Mouse (Mus musculus) midbrain, embryonic 14.5 days (tissue): ENCODE results near the gene Phgr1. TPM values are rescaled to one million over a fixed set of nuclear protein-coding genes. Genes with fewer than 3 reads are reported as not detected.
A peak's percentile ranks its signal among the peaks of the same experiment; 100 is the strongest.

Experiments used
- ATAC-seq: fragments of 200-750 bp; cut with Nextera tagmentation; 2 replicates; pipeline ENCODE4 v1.8.0; 2017; ENCODE audit warnings: moderate number of reproducible peaks, moderate library complexity; ENCODE audit not compliant: low FRiP score, low TSS enrichment
- DNase-seq: peaks from one replicate; pipeline ENCODE4 v3.0.0-alpha.2; 2015
- H3K27ac ChIP-seq: fragments of 300-500 bp; sonication (generic); replicated peaks from 2 replicates; pipeline ENCODE4 v1.5.1; 2014; ENCODE audit warnings: mild to moderate bottlenecking, low read depth, low read length, moderate library complexity
- H3K27me3 ChIP-seq: fragments of 300-500 bp; sonication (generic); 2 replicates; pipeline ENCODE4 v1.6.1; 2014; ENCODE audit warnings: low read length, control low read depth, mixed read lengths; ENCODE audit not compliant: control insufficient read depth, insufficient read depth
- H3K36me3 ChIP-seq: fragments of 300-500 bp; sonication (generic); 2 replicates; pipeline ENCODE4 v1.6.1; 2014; ENCODE audit warnings: low read length, control low read depth; ENCODE audit not compliant: control insufficient read depth, insufficient read depth
- H3K4me1 ChIP-seq: fragments of 300-500 bp; sonication (generic); 2 replicates; pipeline ENCODE4 v1.6.1; 2014; ENCODE audit warnings: mild to moderate bottlenecking, antibody characterized with exemption, low read length, control low read depth; ENCODE audit not compliant: control insufficient read depth, insufficient read depth
- H3K4me2 ChIP-seq: fragments of 300-500 bp; sonication (generic); 2 replicates; pipeline ENCODE4 v1.6.1; 2014; ENCODE audit warnings: mild to moderate bottlenecking, low read length, moderate library complexity
- H3K4me3 ChIP-seq: fragments of 300-500 bp; sonication (generic); replicated peaks from 2 replicates; pipeline ENCODE4 v1.5.1; 2014; ENCODE audit warnings: low read depth, low read length
- H3K9ac ChIP-seq: fragments of 300-500 bp; sonication (generic); replicated peaks from 2 replicates; pipeline ENCODE4 v1.6.1; 2014; ENCODE audit warnings: mild to moderate bottlenecking, low read length, moderate library complexity
- H3K9me3 ChIP-seq: fragments of 300-500 bp; sonication (generic); 2 replicates; pipeline ENCODE4 v1.6.1; 2016; ENCODE audit warnings: low read length, control low read depth, mixed read lengths; ENCODE audit not compliant: control insufficient read depth
- WGBS: fragments of 180-500 bp; shearing (Covaris S2); extraction: QIAGEN DNeasy Blood & Tissue Kit; methylation state at CpG from one replicate; pipeline ENCODE4 v1.1.7; 2014; 5-methylcytosine and 5-hydroxymethylcytosine counted together
- polyA plus RNA-seq: library from polyadenylated mRNA; unstranded; fragments of >200 nt; fragmentation: Nextera tagmentation; extraction: Ambion mirVana; gene quantifications from 2 replicates; pipeline ENCODE4 v1.2.1, GENCODE M21; 2014

The Phgr1 gene
- polyA plus RNA-seq, 1 experiment from 2014 or later = not detected

GRCm38 (mm10) chr2:118764875-118765274 is 7.7 kb upstream of the Phgr1 start:
- no peaks in the 10 kb centered on the region for H3K27me3 ChIP-seq
- no peak overlapping the region for H3K4me2 ChIP-seq
- no peak overlapping the region for H3K4me3 ChIP-seq
- H3K27ac ChIP-seq = no peak overlapping the region
- no peaks in the 10 kb centered on the region for H3K9me3 ChIP-seq
- 88% methylated on average over 5 of the region's 5 CpGs for WGBS
- H3K4me1 ChIP-seq = peaks cover 26% of the 10 kb centered on the region
- H3K36me3 ChIP-seq = no peaks in the 10 kb centered on the region
- DNase-seq (no peak), ATAC-seq (no peak)
- H3K9ac ChIP-seq = no peak overlapping the region

DNA sequence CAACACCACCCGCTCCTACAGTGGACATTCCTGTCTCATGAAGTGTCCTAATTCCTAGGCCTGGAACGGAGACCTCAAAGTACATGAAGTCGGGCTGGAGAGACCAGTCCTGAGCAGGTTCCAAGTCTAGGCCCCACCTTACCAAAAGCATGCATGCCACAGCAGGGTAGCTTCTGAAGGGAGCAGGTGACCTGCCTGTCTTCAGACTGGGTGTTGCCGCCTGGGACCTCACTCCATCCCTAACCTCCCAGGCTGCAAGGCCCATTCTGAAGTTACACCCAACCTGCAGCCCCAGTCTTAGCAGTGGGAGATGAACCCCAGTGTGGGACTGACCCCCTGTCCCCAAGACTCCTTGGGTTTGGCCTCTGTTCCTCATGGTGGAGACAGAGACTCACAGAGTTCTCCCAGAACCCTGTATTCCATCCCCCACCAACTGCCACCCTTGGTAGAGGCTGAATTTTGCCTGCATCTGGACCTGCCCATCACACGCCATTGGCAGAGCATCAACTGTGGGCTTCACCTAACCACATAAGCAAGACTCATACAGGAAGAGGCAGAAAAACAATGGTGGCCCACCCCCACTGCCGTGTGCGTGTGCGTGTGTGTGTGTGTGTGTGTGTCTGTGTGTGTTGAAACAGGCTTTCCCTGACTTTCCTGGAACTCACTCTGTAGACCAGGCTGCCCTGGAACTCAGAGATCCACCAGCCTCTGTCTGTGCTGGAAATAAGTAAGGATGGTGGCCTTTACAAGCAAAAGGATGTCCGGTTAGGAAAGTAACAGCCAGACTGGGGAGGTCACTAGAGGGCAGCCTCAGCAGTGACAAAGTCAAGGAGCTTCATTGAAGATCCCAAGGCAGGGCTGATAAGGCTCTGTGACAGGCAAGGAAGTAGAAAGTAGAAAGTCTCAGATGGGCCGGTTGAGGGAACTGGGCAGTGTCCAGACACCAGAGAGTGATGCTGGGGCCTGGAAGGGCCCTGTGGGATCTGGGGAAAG is 6.2 kb upstream of the Phgr1 start:
- H3K4me1 ChIP-seq = peaks cover 20% of the 10 kb centered on the region
- no peak overlapping the region for H3K27ac ChIP-seq
- H3K4me2 ChIP-seq = no peak overlapping the region
- 75% methylated on average over 10 of the region's 10 CpGs for WGBS
- H3K9ac ChIP-seq = no peak overlapping the region
- H3K27me3 ChIP-seq = no peaks in the 10 kb centered on the region
- DNase-seq = no peak
- no peaks in the 10 kb centered on the region for H3K9me3 ChIP-seq
- ATAC-seq = no peak
- H3K4me3 ChIP-seq = no peak overlapping the region
- no peaks in the 10 kb centered on the region for H3K36me3 ChIP-seq

GRCm38 (mm10) chr2:118774536-118774935 is 2.0 kb downstream of the Phgr1 start:
- ATAC-seq = no peak
- Histone ChIP-seq H3K27ac (no peak overlapping the region), H3K9me3 (no peaks in the 10 kb centered on the region)

GRCm38 (mm10) chr2:118775396-118775795 is 2.8 kb downstream of the Phgr1 start:
- no peak for DNase-seq
- Histone ChIP-seq H3K27ac (no peak overlapping the region), H3K27me3 (no peaks in the 10 kb centered on the region), H3K4me3 (no peak overlapping the region), H3K9ac (no peak overlapping the region), H3K36me3 (no peaks in the 10 kb centered on the region), H3K4me2 (no peak overlapping the region), H3K9me3 (no peaks in the 10 kb centered on the region), H3K4me1 (peaks cover 8% of the 10 kb centered on the region; the same call in 1 of the 2 replicates)
- ATAC-seq = no peak
- WGBS = 64% methylated on average over 1 of the region's 1 CpGs

More at GRCm38 (mm10) chr2:118774536-118774935, 2.0 kb downstream of the Phgr1 start:
- Histone ChIP-seq H3K9ac (no peak overlapping the region), H3K4me2 (no peak overlapping the region), H3K4me1 (peaks cover 8% of the 10 kb centered on the region; the same call in 1 of the 2 replicates), H3K27me3 (no peaks in the 10 kb centered on the region), H3K36me3 (no peaks in the 10 kb centered on the region), H3K4me3 (no peak overlapping the region)
- 90% methylated on average over 2 of the region's 2 CpGs for WGBS
- no peak for DNase-seq

- no peak overlapping the region for H3K27ac ChIP-seq
- H3K9ac ChIP-seq = no peak overlapping the region
- no peak overlapping the region for H3K4me3 ChIP-seq
- no peak for DNase-seq
- H3K36me3 ChIP-seq = no peaks in the 10 kb centered on the region
- no peaks in the 10 kb centered on the region for H3K27me3 ChIP-seq
- no peak for ATAC-seq
- H3K4me1 ChIP-seq = peaks cover 9% of the 10 kb centered on the region; the same call in 1 of the 2 replicates
- H3K4me2 ChIP-seq = no peak overlapping the region
- 70% methylated on average over 4 of the region's 4 CpGs for WGBS
- H3K9me3 ChIP-seq = no peaks in the 10 kb centered on the region
These were observed 3.3 kb downstream of the Phgr1 start for GRCm38 (mm10) chr2:118775846-118776245.

- no peaks in the 10 kb centered on the region for H3K27me3 ChIP-seq
- 80% methylated on average over 2 of the region's 2 CpGs for WGBS
- H3K9me3 ChIP-seq = no peaks in the 10 kb centered on the region
- DNase-seq = no peak
- no peak overlapping the region for H3K9ac ChIP-seq
- H3K4me2 ChIP-seq = no peak overlapping the region
- H3K4me1 ChIP-seq = peaks cover 13% of the 10 kb centered on the region; the same call in 1 of the 2 replicates
- ATAC-seq = no peak
- no peak overlapping the region for H3K4me3 ChIP-seq
- no peak overlapping the region for H3K27ac ChIP-seq
- H3K36me3 ChIP-seq = no peaks in the 10 kb centered on the region
These were observed 3.7 kb downstream of the Phgr1 start for GRCm38 (mm10) chr2:118776295-118776694.

DNA sequence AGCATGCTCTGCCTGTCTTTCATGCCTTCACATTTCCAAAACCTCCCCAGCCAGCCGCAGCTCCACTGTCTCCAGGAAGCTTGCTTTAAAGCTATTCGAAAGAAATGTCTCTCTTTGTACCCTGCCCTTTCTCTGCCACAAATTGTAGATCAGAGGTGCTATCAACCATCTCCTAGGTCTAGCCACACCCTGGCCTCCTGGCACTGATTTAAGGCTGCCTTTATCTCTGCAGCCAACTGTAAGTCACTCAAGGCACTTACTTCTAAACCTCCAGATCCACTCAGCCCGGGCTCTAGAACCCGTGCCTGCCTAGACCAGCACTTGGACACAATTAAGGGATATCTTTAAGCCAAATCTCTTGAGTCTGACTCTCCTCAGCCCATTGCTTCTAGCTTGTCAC is 5.8 kb downstream of the Phgr1 start:
- WGBS = 81% methylated on average over 4 of the region's 4 CpGs
- ATAC-seq = no peak
- H3K27ac ChIP-seq = no peak overlapping the region
- peaks cover 14% of the 10 kb centered on the region; the same call in 1 of the 2 replicates for H3K4me1 ChIP-seq
- no peak overlapping the region for H3K4me2 ChIP-seq
- no peak overlapping the region for H3K4me3 ChIP-seq
- H3K27me3 ChIP-seq = no peaks in the 10 kb centered on the region
- no peak for DNase-seq
- no peaks in the 10 kb centered on the region for H3K9me3 ChIP-seq
- H3K36me3 ChIP-seq = no peaks in the 10 kb centered on the region
- H3K9ac ChIP-seq = no peak overlapping the region

DNA sequence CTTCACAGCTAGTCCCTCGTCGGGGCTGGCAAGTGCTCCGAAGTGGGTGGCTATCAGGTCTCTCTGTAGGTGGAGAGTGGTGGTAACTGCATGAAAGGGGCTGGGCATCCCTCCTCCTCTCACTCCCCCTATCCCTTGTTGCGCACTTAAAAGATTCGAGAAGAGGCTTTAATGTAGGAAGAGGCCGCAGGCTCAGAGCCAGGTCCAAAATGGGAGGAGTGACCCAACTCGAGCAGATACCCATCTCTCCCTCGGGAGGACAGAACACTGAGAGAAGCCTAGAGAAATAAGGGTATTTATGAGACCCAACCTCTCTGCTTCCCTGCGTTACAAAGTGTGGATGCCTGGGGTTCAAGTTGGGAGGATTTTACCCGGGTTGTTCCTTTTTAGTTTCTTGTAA is 6.5 kb downstream of the Phgr1 start:
- WGBS = 5% methylated on average over 10 of the region's 10 CpGs
- peaks cover 14% of the 10 kb centered on the region; the same call in 1 of the 2 replicates for H3K4me1 ChIP-seq
- H3K27me3 ChIP-seq = no peaks in the 10 kb centered on the region
- peak overlapping the region; percentile 71 for H3K4me2 ChIP-seq
- H3K4me3 ChIP-seq = peak overlapping the region; percentile 56
- H3K27ac ChIP-seq = peak overlapping the region; percentile 81
- no peaks in the 10 kb centered on the region for H3K36me3 ChIP-seq
- DNase-seq = no peak
- no peaks in the 10 kb centered on the region for H3K9me3 ChIP-seq
- H3K9ac ChIP-seq = peak overlapping the region; percentile 73; the same call in 1 of the 2 replicates
- ATAC-seq = peak; percentile 10; the same call in 1 of the 2 replicates
